Mouse (Mus musculus): ENCODE measurements around the gene Ptpn5. TPM values are rescaled to one million over a fixed set of nuclear protein-coding genes. Genes with fewer than 3 reads are reported as not detected.

The Ptpn5 gene
- polyA plus RNA-seq, 1 experiment from 2014 or later: 46.4 TPM

DNA sequence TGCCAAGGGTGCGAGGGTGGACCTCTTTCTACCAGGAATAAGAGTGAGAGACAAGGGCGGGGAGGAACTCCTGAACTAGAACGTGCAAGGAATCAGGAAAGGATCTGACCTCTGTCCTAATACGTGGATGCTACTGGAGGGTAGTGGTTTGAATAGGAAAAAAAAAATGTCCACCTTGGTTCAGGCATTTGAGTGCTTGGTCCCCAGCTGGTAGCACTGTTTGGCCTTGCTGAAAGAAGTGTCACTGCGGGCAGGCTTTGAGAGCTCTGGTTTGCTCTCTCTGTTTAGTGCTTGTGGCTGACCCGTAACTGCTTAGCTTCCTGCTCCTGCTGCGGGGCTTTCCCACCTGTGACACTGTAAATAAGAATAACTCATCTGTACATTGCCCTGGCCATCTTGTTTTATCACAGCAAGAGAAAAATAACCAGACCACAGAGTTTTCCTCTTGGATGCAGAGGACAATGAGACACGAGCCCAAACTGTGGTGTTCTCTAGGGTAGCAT, 6.4 kb upstream of the Ptpn5 start:
- Histone ChIP-seq H3K27ac (replicated peaks) (no peak overlapping the region), H3K36me3 (no peaks in the 10 kb centered on the region), H3K27me3 (peaks cover 7% of the 10 kb centered on the region; the same call in 1 of the 2 replicates), H3K4me2 (replicated peaks) (no peak overlapping the region), H3K4me3 (no peak overlapping the region), H3K4me1 (no peaks in the 10 kb centered on the region), H3K9me3 (no peaks in the 10 kb centered on the region), H3K9ac (replicated peaks) (no peak overlapping the region)
- 85% methylated on average over 8 of the region's 8 CpGs for WGBS
- no peak for ATAC-seq (ENCODE audit: low FRiP score, low read depth)

DNA sequence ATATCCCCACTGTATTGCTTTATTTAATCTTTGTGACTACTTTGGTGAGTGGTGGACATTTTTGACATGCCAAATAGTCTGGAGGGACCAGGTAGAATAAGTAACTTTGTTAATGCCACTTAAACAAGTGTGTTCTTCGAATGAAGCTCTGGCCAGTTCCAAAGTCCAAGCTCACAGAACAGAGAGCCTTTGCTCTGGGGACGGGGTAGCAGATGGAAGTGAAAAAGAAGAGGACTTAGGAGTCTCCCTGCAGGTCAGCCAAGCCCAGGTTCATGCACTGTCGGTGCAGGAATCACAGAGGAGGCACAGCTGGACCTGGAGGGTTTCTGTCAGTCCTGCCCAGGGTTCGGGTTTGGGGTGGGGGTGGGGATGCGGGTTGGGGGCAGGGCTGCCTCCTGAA, 1.1 kb upstream of the Ptpn5 start:
- Histone ChIP-seq H3K27me3 (peaks cover 44% of the 10 kb centered on the region), H3K4me3 (no peak overlapping the region), H3K27ac (replicated peaks) (no peak overlapping the region), H3K36me3 (no peaks in the 10 kb centered on the region), H3K9ac (replicated peaks) (peak overlapping the region; percentile 20; the same call in 1 of the 2 replicates), H3K9me3 (no peaks in the 10 kb centered on the region), H3K4me2 (replicated peaks) (no peak overlapping the region), H3K4me1 (no peaks in the 10 kb centered on the region)
- WGBS: 43% methylated on average over 5 of the region's 5 CpGs
- no peak for ATAC-seq (ENCODE audit: low FRiP score, low read depth)

DNA sequence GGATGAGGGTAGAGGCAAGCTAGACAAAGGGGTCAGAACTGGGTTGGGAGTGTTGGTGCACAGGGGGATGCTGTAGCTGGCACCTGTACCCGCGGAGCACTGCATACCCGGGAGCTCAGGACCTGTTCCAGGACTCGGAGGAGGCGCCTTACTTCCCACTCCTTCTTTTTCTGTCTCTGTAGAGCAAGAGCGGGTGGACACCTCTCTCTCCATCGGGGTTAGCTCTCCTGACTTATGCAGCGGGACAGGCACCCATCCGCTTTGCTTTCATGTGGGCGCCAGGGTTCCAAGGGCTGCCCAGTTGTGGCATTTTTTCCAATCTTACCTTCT, 588 bp downstream of the Ptpn5 start:
- peaks cover 44% of the 10 kb centered on the region for H3K27me3 ChIP-seq
- no peaks in the 10 kb centered on the region for H3K9me3 ChIP-seq
- peak overlapping the region; percentile 76 for H3K9ac ChIP-seq (replicated peaks)
- peak overlapping the region; percentile 63 for H3K4me3 ChIP-seq
- no peaks in the 10 kb centered on the region for H3K4me1 ChIP-seq
- peak overlapping the region; percentile 78 for H3K27ac ChIP-seq (replicated peaks)
- peak overlapping the region; percentile 71 for H3K4me2 ChIP-seq (replicated peaks)
- under 1% methylated on average over 10 of the region's 10 CpGs for WGBS
- no peak for ATAC-seq (ENCODE audit: low FRiP score, low read depth)
- no peaks in the 10 kb centered on the region for H3K36me3 ChIP-seq

DNA sequence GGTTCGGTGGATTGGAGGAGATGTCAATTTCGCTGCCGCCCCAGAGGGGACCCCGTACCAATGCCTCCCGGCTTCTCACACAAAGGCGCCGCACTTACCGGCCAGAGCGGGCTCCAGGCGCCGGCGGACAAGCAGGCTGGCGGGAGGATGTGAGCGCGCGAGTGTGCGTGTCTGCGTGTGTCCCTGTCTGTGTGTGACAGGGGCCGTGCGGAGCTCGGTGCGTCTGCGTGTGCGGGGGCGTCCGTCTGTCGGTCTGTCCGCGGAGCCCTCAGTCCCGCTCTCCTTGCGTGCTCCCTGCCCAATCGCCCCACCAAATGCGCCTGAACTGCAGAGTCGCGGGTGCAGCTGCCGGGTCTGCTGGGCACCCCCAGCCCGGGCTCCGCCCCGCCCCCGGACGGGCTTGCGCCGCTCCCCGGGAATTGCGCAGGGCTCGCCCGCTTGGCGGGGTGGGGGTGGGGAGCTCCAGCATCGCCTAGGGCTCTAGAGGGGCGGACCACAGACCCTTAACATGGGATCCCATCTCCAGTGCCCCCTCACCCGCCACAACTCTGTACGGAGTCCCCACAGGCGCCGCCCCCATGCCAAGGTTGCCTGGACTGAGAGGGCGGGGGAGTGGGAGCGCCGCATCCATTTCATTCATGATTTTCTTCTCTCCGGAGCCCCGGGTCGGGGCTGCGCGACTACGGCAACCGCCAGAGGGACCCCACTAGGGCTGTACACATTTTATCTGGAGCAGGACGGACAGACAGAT, 1.1 kb downstream of the Ptpn5 start:
- H3K4me3 ChIP-seq: peak overlapping the region; percentile 63
- H3K9ac ChIP-seq (replicated peaks): peak overlapping the region; percentile 76
- under 1% methylated on average over 60 of the region's 65 CpGs for WGBS
- no peaks in the 10 kb centered on the region for H3K36me3 ChIP-seq
- H3K27ac ChIP-seq (replicated peaks): peak overlapping the region; percentile 78
- peak; percentile 92 for ATAC-seq (ENCODE audit: low FRiP score, low read depth)
- H3K9me3 ChIP-seq: no peaks in the 10 kb centered on the region
- H3K27me3 ChIP-seq: peaks cover 44% of the 10 kb centered on the region
- no peaks in the 10 kb centered on the region for H3K4me1 ChIP-seq
- peak overlapping the region; percentile 71 for H3K4me2 ChIP-seq (replicated peaks)

DNA sequence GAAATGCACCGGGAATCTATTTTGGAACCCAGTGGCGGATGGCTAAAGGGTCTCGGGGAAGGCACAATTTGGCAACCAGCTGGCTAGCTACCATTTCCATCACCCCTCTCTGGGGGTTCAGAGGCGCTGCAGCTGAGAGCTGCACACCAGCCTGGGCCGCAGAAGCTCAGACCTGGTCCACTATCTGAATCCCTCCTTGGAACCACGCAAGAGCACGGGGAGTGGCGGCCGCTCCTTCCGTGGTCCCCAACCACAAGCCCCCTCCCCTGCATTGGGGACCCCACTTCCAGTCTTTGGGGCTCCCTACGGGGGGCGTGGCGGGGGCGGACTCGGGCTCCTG, 1.7 kb downstream of the Ptpn5 start:
- H3K4me1 ChIP-seq: no peaks in the 10 kb centered on the region
- no peaks in the 10 kb centered on the region for H3K9me3 ChIP-seq
- no peaks in the 10 kb centered on the region for H3K36me3 ChIP-seq
- H3K27me3 ChIP-seq: peaks cover 44% of the 10 kb centered on the region
- H3K9ac ChIP-seq (replicated peaks): peak overlapping the region; percentile 76
- WGBS: 1% methylated on average over 15 of the region's 15 CpGs
- H3K27ac ChIP-seq (replicated peaks): peak overlapping the region; percentile 78
- ATAC-seq (ENCODE audit: low FRiP score, low read depth): peak; percentile 42
- H3K4me2 ChIP-seq (replicated peaks): peak overlapping the region; percentile 71
- H3K4me3 ChIP-seq: peak overlapping the region; percentile 63

DNA sequence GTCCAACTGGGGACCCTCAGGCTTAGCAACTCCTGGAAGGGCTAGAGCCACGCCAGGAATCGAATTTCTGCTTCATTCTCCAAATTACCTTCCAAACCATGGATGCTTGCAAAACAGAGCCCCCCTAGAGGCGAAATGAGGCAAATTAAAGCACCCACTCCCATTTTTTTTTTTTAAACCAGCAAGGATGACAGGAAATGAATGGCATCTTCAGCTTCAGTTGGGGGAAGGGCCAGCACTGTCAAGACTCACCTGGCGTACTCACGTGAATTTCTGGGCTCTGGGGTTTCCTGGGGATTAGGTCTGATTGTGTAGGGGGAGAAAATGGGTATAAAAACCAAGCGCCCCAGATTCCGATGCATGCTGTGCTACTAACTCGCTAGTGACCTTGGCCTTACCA, 2.2 kb downstream of the Ptpn5 start:
- Histone ChIP-seq H3K4me1 (no peaks in the 10 kb centered on the region), H3K9ac (replicated peaks) (peak overlapping the region; percentile 76; the same call in 1 of the 2 replicates), H3K4me3 (peak overlapping the region; percentile 63), H3K27ac (replicated peaks) (no peak overlapping the region), H3K4me2 (replicated peaks) (peak overlapping the region; percentile 71), H3K27me3 (peaks cover 44% of the 10 kb centered on the region), H3K9me3 (no peaks in the 10 kb centered on the region), H3K36me3 (no peaks in the 10 kb centered on the region)
- WGBS: 44% methylated on average over 8 of the region's 8 CpGs
- no peak for ATAC-seq (ENCODE audit: low FRiP score, low read depth)

DNA sequence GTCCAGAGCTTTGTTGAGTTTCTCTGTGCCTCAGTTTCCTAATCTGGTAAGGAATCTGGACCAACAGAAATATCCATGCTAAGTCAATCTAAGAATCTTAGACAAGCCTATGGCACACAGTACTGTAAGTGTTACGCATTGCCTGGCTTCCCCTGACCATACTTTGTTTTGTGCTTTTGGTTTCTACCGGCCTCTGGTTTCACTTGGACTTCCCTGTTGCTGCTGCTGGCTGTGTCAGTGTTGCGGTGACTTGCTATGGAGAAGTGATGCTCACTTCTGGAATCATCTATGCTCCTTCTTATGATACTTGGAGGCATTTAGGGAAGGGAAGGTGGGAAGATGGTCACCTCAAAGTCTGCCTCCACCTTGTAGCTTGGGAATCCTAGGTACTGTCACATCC, 11.5 kb downstream of the Ptpn5 start:
- Histone ChIP-seq H3K27ac (replicated peaks) (no peak overlapping the region), H3K4me1 (no peaks in the 10 kb centered on the region), H3K4me2 (replicated peaks) (no peak overlapping the region), H3K9ac (replicated peaks) (no peak overlapping the region), H3K27me3 (no peaks in the 10 kb centered on the region), H3K9me3 (no peaks in the 10 kb centered on the region), H3K36me3 (0 out of 2 replicates have a peak, but pooled peaks cover 4% of the 10 kb centered on the region), H3K4me3 (no peak overlapping the region)
- ATAC-seq (ENCODE audit: low FRiP score, low read depth): no peak
- WGBS: 99% methylated on average over 3 of the region's 3 CpGs

DNA sequence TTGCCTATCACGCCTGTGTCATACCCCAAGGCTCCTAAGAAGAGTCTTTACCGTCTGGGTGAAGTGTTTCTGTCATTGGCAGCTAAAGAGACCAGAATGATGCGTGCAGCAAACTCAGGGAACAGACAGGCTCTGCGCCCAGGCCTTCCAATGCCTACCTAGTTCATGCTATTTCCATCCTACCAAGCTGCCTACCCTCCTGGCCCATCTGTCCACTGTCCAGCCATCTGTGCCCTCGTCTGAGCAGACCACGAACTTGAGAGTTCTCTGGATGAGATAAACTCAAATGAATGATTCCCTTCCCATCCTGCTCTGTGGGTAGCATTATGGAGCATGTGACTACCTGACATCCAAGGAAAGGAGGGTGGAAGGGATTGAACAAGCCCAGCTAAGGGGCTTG, 16.8 kb downstream of the Ptpn5 start:
- Histone ChIP-seq H3K27me3 (no peaks in the 10 kb centered on the region), H3K27ac (replicated peaks) (no peak overlapping the region), H3K4me3 (no peak overlapping the region), H3K36me3 (no peaks in the 10 kb centered on the region), H3K9me3 (no peaks in the 10 kb centered on the region), H3K4me1 (no peaks in the 10 kb centered on the region), H3K9ac (replicated peaks) (no peak overlapping the region), H3K4me2 (replicated peaks) (no peak overlapping the region)
- no peak for ATAC-seq (ENCODE audit: low FRiP score, low read depth)
- WGBS: 77% methylated on average over 6 of the region's 6 CpGs

DNA sequence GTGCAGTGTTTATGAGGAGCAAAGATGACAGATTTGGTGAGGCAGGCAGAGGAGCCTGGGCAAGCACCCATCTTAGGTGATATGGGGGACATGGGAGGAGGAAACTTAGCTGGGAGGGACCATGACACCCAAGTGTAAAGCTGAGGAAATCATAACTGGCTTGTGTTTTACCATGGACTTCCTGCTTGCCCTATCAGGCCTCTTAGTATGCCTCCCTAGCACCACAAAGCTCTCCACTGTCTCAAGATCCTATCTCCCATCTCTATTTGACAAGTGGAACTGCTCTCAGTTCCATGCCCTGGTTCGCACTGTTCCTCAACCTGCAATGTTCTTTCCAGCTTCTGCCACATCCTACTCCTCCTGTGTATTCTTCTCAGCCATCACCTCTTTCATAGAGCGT, 18.0 kb downstream of the Ptpn5 start:
- H3K27me3 ChIP-seq: no peaks in the 10 kb centered on the region
- H3K9me3 ChIP-seq: no peaks in the 10 kb centered on the region
- no peak overlapping the region for H3K4me2 ChIP-seq (replicated peaks)
- no peak overlapping the region for H3K9ac ChIP-seq (replicated peaks)
- 0 out of 2 replicates have a peak, but pooled peaks cover 4% of the 10 kb centered on the region for H3K36me3 ChIP-seq
- 93% methylated on average over 2 of the region's 2 CpGs for WGBS
- ATAC-seq (ENCODE audit: low FRiP score, low read depth): no peak
- no peak overlapping the region for H3K4me3 ChIP-seq
- no peak overlapping the region for H3K27ac ChIP-seq (replicated peaks)
- no peaks in the 10 kb centered on the region for H3K4me1 ChIP-seq

DNA sequence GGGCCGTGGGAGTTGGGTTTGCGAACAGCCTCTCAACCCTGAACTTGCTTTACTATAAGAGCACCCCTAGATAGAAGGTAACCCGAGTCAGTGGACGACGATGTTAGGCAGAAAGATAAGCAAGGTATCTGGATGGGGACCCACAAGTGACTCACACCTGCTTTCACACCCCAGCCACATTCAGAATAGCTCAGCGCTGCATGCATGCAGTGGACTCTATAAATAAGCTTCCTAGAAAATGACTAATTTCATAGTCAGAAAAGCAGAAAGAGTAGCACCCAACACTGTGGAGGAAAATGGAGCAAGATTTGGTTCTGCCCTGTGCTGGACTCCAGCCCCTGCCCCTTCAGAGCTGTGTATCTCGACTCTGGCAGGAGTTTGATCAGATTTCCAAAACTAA, 20.1 kb downstream of the Ptpn5 start:
- no peak for ATAC-seq (ENCODE audit: low FRiP score, low read depth)
- Histone ChIP-seq H3K27ac (replicated peaks) (no peak overlapping the region), H3K4me1 (no peaks in the 10 kb centered on the region), H3K9me3 (no peaks in the 10 kb centered on the region), H3K27me3 (no peaks in the 10 kb centered on the region), H3K36me3 (0 out of 2 replicates have a peak, but pooled peaks cover 7% of the 10 kb centered on the region), H3K9ac (replicated peaks) (no peak overlapping the region), H3K4me2 (replicated peaks) (no peak overlapping the region), H3K4me3 (no peak overlapping the region)
- 86% methylated on average over 5 of the region's 7 CpGs for WGBS

DNA sequence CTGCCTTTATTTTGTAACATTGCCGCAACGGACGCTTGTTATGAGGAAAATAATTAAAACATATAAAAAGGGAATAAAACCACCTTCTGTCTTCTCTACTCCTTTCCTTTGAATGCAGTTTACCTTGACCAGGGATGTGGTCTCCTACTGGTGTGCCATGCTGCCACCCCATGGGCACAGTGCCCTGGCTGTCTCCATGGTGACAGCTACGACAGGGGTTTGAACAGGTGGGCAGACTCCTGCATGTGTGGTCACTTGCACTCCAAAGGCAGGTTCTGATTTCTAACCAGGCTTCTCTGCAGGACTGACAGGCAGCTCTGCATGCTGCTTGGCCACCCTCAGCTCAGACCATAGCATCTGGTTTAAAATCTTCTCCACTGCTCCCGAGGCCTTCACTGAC, 21.4 kb downstream of the Ptpn5 start:
- H3K27me3 ChIP-seq: no peaks in the 10 kb centered on the region
- WGBS: 90% methylated on average over 5 of the region's 5 CpGs
- 0 out of 2 replicates have a peak, but pooled peaks cover 7% of the 10 kb centered on the region for H3K36me3 ChIP-seq
- no peak overlapping the region for H3K4me2 ChIP-seq (replicated peaks)
- no peaks in the 10 kb centered on the region for H3K4me1 ChIP-seq
- H3K4me3 ChIP-seq: no peak overlapping the region
- no peaks in the 10 kb centered on the region for H3K9me3 ChIP-seq
- H3K9ac ChIP-seq (replicated peaks): no peak overlapping the region
- no peak for ATAC-seq (ENCODE audit: low FRiP score, low read depth)
- no peak overlapping the region for H3K27ac ChIP-seq (replicated peaks)

DNA sequence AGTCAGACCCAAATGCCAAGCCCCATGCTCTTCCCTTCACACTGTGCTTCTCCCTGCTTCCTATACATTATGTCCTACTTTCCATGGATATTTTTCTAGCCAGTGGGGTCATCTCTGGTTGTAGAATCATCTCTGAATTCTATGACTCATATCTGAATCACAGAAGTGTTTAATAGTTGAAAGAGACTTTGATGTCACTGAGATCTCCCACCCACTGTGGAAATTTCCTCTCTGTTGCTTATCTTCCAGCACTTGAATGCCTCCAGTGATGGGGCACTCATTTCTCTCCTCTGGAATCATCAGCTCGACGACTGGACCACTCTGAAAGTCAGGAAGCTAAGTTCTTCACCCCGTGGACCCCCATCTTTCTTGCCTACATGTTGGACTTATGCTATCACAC, 22.4 kb downstream of the Ptpn5 start:
- Histone ChIP-seq H3K27ac (replicated peaks) (no peak overlapping the region), H3K27me3 (no peaks in the 10 kb centered on the region), H3K9ac (replicated peaks) (no peak overlapping the region), H3K9me3 (no peaks in the 10 kb centered on the region), H3K4me2 (replicated peaks) (no peak overlapping the region), H3K36me3 (0 out of 2 replicates have a peak, but pooled peaks cover 7% of the 10 kb centered on the region), H3K4me1 (no peaks in the 10 kb centered on the region), H3K4me3 (no peak overlapping the region)
- ATAC-seq (ENCODE audit: low FRiP score, low read depth): no peak
- WGBS: 83% methylated on average over 3 of the region's 3 CpGs

DNA sequence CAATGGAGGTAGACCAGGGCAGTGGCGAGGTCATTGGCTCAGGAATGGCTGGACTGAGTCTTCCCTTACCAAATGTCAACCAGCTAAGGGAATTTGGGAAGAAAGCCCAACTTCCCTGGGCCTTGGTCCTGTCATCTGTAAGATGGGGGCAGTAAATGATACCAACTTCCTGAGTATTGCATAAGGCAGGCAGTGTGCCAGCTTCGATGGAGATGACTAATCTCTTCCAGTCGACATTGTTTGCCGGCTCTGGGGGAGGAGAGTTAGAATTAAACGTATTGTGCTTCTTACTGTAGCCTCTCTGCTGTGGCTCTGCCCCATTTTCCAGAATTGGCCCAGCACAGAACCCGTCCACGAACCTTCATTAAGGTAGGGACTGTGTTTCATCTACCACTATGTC, 23.0 kb downstream of the Ptpn5 start:
- Histone ChIP-seq H3K27ac (replicated peaks) (no peak overlapping the region), H3K4me1 (no peaks in the 10 kb centered on the region), H3K4me3 (no peak overlapping the region), H3K36me3 (0 out of 2 replicates have a peak, but pooled peaks cover 7% of the 10 kb centered on the region), H3K9me3 (no peaks in the 10 kb centered on the region), H3K9ac (replicated peaks) (no peak overlapping the region), H3K4me2 (replicated peaks) (no peak overlapping the region), H3K27me3 (no peaks in the 10 kb centered on the region)
- whole genome bisulfite sequencing: 80% methylated on average over 7 of the region's 7 CpGs
- ATAC-seq (ENCODE audit: low FRiP score, low read depth): no peak
